Mouse (Mus musculus): ENCODE results near the gene Nop2. TPM values are rescaled to one million over a fixed set of nuclear protein-coding genes. Genes with fewer than 3 reads are reported as not detected.

Nop2 gene
- polyA plus RNA-seq, 1 experiment = 55.4 TPM

DNA sequence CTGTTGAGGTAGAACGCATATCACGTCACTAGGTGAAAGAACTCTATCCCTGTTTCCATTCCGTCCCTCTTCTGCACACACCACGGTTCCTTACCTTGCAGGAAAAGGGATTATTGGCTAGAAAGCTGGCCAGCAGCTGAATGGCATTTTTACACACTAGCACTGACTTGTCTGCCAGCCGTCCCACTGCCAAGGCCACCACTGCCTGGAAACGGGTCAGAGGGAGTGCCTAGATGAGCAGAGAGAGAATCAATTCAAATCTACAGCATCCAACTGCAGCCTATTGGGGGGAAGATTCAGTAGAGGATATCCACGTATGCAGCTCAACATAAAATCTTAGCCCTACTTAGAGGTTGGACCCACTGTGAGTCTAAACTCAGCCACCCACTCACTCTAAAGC, 47.9 kb downstream of the Nop2 start:
- no peak overlapping the region for H3K4me2 ChIP-seq (ENCODE audit: low read depth)
- H3K27me3 ChIP-seq (ENCODE audit: control insufficient read depth, insufficient read depth, insufficient read length) = no peaks in the 10 kb centered on the region
- peaks cover 31% of the 10 kb centered on the region for H3K36me3 ChIP-seq (ENCODE audit: control insufficient read depth, insufficient read depth)
- no peak overlapping the region for H3ac ChIP-seq (ENCODE audit: control insufficient read depth, insufficient read length)
- no peak overlapping the region for H3K4me3 ChIP-seq
- no peaks in the 10 kb centered on the region for H3K79me2 ChIP-seq (ENCODE audit: control insufficient read depth, insufficient read depth)
- TF ChIP-seq POLR2A (IDR thresholded peaks at IDR 0.05; ENCODE audit: insufficient read length, low read depth) = no peak
- TF ChIP-seq MYOD1 (IDR thresholded peaks at IDR 0.05; ENCODE audit: control insufficient read depth in 1 of 3, insufficient read length in 2 of 3, low read depth in 2 of 3) = no peak
- no peak for TF ChIP-seq MYOG (IDR thresholded peaks at IDR 0.05; ENCODE audit: control insufficient read depth in 1 of 3, insufficient read depth in 1 of 3, insufficient read length in 2 of 3, low read depth in 2 of 3)
- no peak for TF ChIP-seq SRF (IDR thresholded peaks at IDR 0.05; ENCODE audit: control insufficient read depth, insufficient read length, low read depth)
- TF ChIP-seq USF1 (IDR thresholded peaks at IDR 0.05; ENCODE audit: low read depth) = no peak
- TF ChIP-seq CEBPB (IDR thresholded peaks at IDR 0.05; ENCODE audit: insufficient read depth, poor library complexity, severe bottlenecking) = no peak
- no peak for TF ChIP-seq POLR2AphosphoS2 (IDR thresholded peaks at IDR 0.05; ENCODE audit: insufficient read length, low read depth)
- TF ChIP-seq REST (IDR thresholded peaks at IDR 0.05; ENCODE audit: insufficient read depth, insufficient read length) = no peak
- TF ChIP-seq TCF12 (IDR thresholded peaks at IDR 0.05; ENCODE audit: insufficient read depth, poor library complexity, severe bottlenecking) = no peak

DNA sequence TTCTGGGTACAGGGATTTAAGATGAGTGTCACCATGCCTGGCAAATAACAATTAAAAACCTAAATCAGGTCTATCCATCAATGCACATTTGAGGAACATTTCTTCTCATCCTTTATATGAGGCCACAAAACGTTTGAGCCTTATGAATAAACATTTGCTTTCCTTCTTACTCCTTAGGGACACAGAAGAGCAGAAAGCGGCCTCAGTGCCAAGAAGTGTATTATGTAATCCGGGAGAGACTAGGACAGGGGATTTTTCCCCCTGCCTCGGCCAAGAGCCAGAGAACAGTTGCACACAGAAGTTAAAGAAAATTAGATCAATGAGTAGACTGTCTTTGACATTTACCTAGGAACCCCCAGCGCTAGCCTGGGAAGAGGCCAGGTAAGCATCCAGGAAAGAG, 50.4 kb downstream of the Nop2 start:
- no peak overlapping the region for H3K4me3 ChIP-seq
- no peak overlapping the region for H3K4me2 ChIP-seq (ENCODE audit: low read depth)
- no peaks in the 10 kb centered on the region for H3K79me2 ChIP-seq (ENCODE audit: control insufficient read depth, insufficient read depth)
- H3K27me3 ChIP-seq (ENCODE audit: control insufficient read depth, insufficient read depth, insufficient read length) = no peaks in the 10 kb centered on the region
- TF ChIP-seq MYOD1 (IDR thresholded peaks at IDR 0.05; ENCODE audit: control insufficient read depth in 1 of 3, insufficient read length in 2 of 3, low read depth in 2 of 3) = no peak
- no peak for TF ChIP-seq USF1 (IDR thresholded peaks at IDR 0.05; ENCODE audit: low read depth)
- no peak for TF ChIP-seq POLR2AphosphoS2 (IDR thresholded peaks at IDR 0.05; ENCODE audit: insufficient read length, low read depth)
- TF ChIP-seq REST (IDR thresholded peaks at IDR 0.05; ENCODE audit: insufficient read depth, insufficient read length) = no peak
- no peak for TF ChIP-seq TCF12 (IDR thresholded peaks at IDR 0.05; ENCODE audit: insufficient read depth, poor library complexity, severe bottlenecking)
- TF ChIP-seq SRF (IDR thresholded peaks at IDR 0.05; ENCODE audit: control insufficient read depth, insufficient read length, low read depth) = no peak
- no peak for TF ChIP-seq MAX (IDR thresholded peaks at IDR 0.05; ENCODE audit: low read depth)
- no peak for TF ChIP-seq E2F4 (IDR thresholded peaks at IDR 0.05; ENCODE audit: insufficient read depth)
- no peak for TF ChIP-seq TCF3 (IDR thresholded peaks at IDR 0.05; ENCODE audit: insufficient read length, low read depth)
- no peak for TF ChIP-seq CEBPB (IDR thresholded peaks at IDR 0.05; ENCODE audit: insufficient read depth, poor library complexity, severe bottlenecking)
- TF ChIP-seq POLR2A (IDR thresholded peaks at IDR 0.05; ENCODE audit: insufficient read length, low read depth) = no peak
- TF ChIP-seq MYOG (IDR thresholded peaks at IDR 0.05; ENCODE audit: control insufficient read depth in 1 of 3, insufficient read depth in 1 of 3, insufficient read length in 2 of 3, low read depth in 2 of 3) = no peak
- peaks cover 53% of the 10 kb centered on the region for H3K36me3 ChIP-seq (ENCODE audit: control insufficient read depth, insufficient read depth)
- H3ac ChIP-seq (ENCODE audit: control insufficient read depth, insufficient read length) = no peak overlapping the region

DNA sequence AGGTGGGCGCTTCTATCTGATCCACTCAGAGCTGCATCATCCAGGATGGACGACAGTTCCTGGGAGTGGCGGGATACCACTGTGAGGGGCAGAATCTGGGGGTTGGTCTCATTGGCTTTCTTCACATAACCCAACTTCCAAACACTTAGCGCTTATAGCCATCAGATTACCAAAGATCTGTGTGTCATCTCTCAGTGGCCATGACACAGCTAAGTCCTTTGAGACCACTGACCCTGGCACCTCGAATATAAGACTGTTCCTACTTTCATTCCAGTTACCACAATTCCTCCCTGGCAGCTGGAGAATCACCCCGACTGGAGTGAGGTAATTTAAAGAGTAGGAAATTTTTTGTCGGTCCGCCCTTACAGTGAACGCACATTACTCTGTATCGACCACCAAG, 54.5 kb downstream of the Nop2 start:
- TF ChIP-seq TCF3 (IDR thresholded peaks at IDR 0.05; ENCODE audit: insufficient read length, low read depth) (no peak), MYOG (IDR thresholded peaks at IDR 0.05; ENCODE audit: control insufficient read depth in 1 of 3, insufficient read depth in 1 of 3, insufficient read length in 2 of 3, low read depth in 2 of 3) (no peak), POLR2A (IDR thresholded peaks at IDR 0.05; ENCODE audit: insufficient read length, low read depth) (no peak), TCF12 (IDR thresholded peaks at IDR 0.05; ENCODE audit: insufficient read depth, poor library complexity, severe bottlenecking) (no peak), REST (IDR thresholded peaks at IDR 0.05; ENCODE audit: insufficient read depth, insufficient read length) (no peak), MYOD1 (IDR thresholded peaks at IDR 0.05; ENCODE audit: control insufficient read depth in 1 of 3, insufficient read length in 2 of 3, low read depth in 2 of 3) (no peak), SRF (IDR thresholded peaks at IDR 0.05; ENCODE audit: control insufficient read depth, insufficient read length, low read depth) (no peak), E2F4 (IDR thresholded peaks at IDR 0.05; ENCODE audit: insufficient read depth) (no peak), MAX (IDR thresholded peaks at IDR 0.05; ENCODE audit: low read depth) (no peak), USF1 (IDR thresholded peaks at IDR 0.05; ENCODE audit: low read depth) (no peak), CEBPB (IDR thresholded peaks at IDR 0.05; ENCODE audit: insufficient read depth, poor library complexity, severe bottlenecking) (no peak), POLR2AphosphoS2 (IDR thresholded peaks at IDR 0.05; ENCODE audit: insufficient read length, low read depth) (no peak)
- peaks cover 43% of the 10 kb centered on the region for H3K36me3 ChIP-seq (ENCODE audit: control insufficient read depth, insufficient read depth)
- H3K27me3 ChIP-seq (ENCODE audit: control insufficient read depth, insufficient read depth, insufficient read length) = no peaks in the 10 kb centered on the region

DNA sequence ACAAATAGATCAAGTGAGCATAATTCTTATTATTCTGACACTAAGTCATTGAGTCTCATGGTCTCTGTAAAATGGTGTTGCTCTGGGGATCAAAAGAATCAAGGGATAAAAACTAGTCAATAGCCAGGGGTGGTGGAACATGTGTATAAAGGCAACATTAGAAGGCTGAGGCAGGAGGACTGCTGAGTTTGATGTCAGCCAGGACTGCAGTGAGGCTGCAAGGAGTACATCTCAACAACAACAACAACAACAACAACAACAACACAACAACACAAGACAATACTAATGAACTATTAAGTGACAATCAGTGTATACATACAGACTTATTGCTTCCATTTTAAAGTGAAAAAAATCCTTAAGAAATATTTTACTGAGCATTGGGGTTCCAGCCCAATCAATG, 59.1 kb downstream of the Nop2 start:
- peak overlapping the region; percentile 58 for H3K4me2 ChIP-seq (ENCODE audit: low read depth)
- peaks cover 57% of the 10 kb centered on the region for H3K79me2 ChIP-seq (ENCODE audit: control insufficient read depth, insufficient read depth)
- no peak for TF ChIP-seq USF1 (IDR thresholded peaks at IDR 0.05; ENCODE audit: low read depth)
- TF ChIP-seq CEBPB (IDR thresholded peaks at IDR 0.05; ENCODE audit: insufficient read depth, poor library complexity, severe bottlenecking) = no peak
- peaks cover 29% of the 10 kb centered on the region for H3K36me3 ChIP-seq (ENCODE audit: control insufficient read depth, insufficient read depth)
- peak overlapping the region; percentile 71 for H3ac ChIP-seq (ENCODE audit: control insufficient read depth, insufficient read length)
- peak overlapping the region; percentile 92 for H3K4me3 ChIP-seq
- H3K27me3 ChIP-seq (ENCODE audit: control insufficient read depth, insufficient read depth, insufficient read length) = no peaks in the 10 kb centered on the region

More for the DNA sequence above, 54.5 kb downstream of the Nop2 start:
- Histone ChIP-seq H3K79me2 (ENCODE audit: control insufficient read depth, insufficient read depth) (peaks cover 32% of the 10 kb centered on the region), H3K4me3 (no peak overlapping the region), H3ac (ENCODE audit: control insufficient read depth, insufficient read length) (no peak overlapping the region), H3K4me2 (ENCODE audit: low read depth) (no peak overlapping the region)

DNA sequence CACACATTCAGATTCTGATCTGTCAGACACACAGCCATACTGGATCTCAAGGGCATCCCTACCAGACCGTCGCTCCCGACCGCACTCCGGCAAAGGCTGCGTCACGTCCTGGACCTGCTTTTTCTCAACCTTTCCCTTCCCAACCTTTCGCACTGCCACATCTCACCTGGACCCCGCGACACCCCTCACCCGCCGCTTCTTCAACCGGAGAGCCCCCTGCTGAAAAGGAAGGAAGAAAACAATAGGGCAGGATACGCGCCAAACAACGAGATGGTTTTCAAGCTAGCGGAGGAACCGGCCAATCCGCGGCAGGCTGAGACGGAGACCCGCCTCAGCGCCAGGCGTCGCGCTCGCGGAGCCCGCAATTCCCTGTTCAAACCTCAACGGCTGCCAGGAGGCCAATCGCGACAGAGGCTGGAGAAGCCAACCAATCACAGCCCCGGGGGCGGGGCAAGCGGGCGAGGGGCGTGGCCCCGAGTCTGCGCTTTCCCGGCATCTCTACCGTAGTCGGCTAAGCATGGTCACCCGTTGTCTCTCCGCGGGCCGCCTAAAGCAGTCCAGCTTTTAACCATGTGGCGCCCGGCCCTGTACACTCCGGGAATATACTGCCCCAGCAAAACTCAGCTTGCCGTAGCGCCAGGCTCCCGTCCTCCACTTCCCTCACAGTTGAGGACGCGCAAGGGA, 59.8 kb downstream of the Nop2 start, which contains the start of the genes Ncapd2 and Mrpl51:
Ncapd2 (minus strand) TSS at position 370 of the 684 bp plus-strand sequence.
Mrpl51 (plus strand) TSS at position 470 of the 684 bp plus-strand sequence.
- Histone ChIP-seq H3K27me3 (ENCODE audit: control insufficient read depth, insufficient read depth, insufficient read length) (no peaks in the 10 kb centered on the region), H3K4me2 (ENCODE audit: low read depth) (peak within 1 kb of the TSS; percentile 86), H3ac (ENCODE audit: control insufficient read depth, insufficient read length) (peak within 1 kb of the TSS; percentile 71), H3K36me3 (ENCODE audit: control insufficient read depth, insufficient read depth) (peaks cover 22% of the 10 kb centered on the region), H3K79me2 (ENCODE audit: control insufficient read depth, insufficient read depth) (peaks cover 57% of the 10 kb centered on the region), H3K4me3 (peak within 1 kb of the TSS; percentile 92)
- TF ChIP-seq TCF3 (IDR thresholded peaks at IDR 0.05; ENCODE audit: insufficient read length, low read depth) = no peak
- no peak for TF ChIP-seq SRF (IDR thresholded peaks at IDR 0.05; ENCODE audit: control insufficient read depth, insufficient read length, low read depth)
- TF ChIP-seq TCF12 (IDR thresholded peaks at IDR 0.05; ENCODE audit: insufficient read depth, poor library complexity, severe bottlenecking) = no peak
- TF ChIP-seq CEBPB (IDR thresholded peaks at IDR 0.05; ENCODE audit: insufficient read depth, poor library complexity, severe bottlenecking) = no peak
- no peak for TF ChIP-seq MAX (IDR thresholded peaks at IDR 0.05; ENCODE audit: low read depth)
- TF ChIP-seq MYOD1 (IDR thresholded peaks at IDR 0.05; ENCODE audit: control insufficient read depth in 1 of 3, insufficient read length in 2 of 3, low read depth in 2 of 3) = peak in 1 of 3 experiments; percentile 1
- TF ChIP-seq USF1 (IDR thresholded peaks at IDR 0.05; ENCODE audit: low read depth) = no peak
- no peak for TF ChIP-seq REST (IDR thresholded peaks at IDR 0.05; ENCODE audit: insufficient read depth, insufficient read length)
- TF ChIP-seq POLR2AphosphoS2 (IDR thresholded peaks at IDR 0.05; ENCODE audit: insufficient read length, low read depth) = peak; percentile 23
- TF ChIP-seq POLR2A (IDR thresholded peaks at IDR 0.05; ENCODE audit: insufficient read length, low read depth) = peak; percentile 12
- TF ChIP-seq E2F4 (IDR thresholded peaks at IDR 0.05; ENCODE audit: insufficient read depth) = peak; percentile 86
- no peak for TF ChIP-seq MYOG (IDR thresholded peaks at IDR 0.05; ENCODE audit: control insufficient read depth in 1 of 3, insufficient read depth in 1 of 3, insufficient read length in 2 of 3, low read depth in 2 of 3)

Measured in myocyte (in vitro differentiated cells).